Mouse (Mus musculus) c-Kit-positive CD71-positive TER-119-positive erythroid progenitor cells, embryonic 14.5 days (primary cell): ENCODE results near the gene Ccdc57.

Experiments used
- DNase-seq: peaks from one replicate; pipeline ENCODE4 v3.0.0-alpha.2; 2013; ENCODE audit warnings: low spot score

Gene Ccdc57

GRCm38 (mm10) chr11:120951731-120952730 is 19.4 kb upstream of the Ccdc57 start:
- peak; percentile 65 for DNase-seq

GRCm38 (mm10) chr11:120951237-120951636 is 18.6 kb upstream of the Ccdc57 start:
- no peak for DNase-seq

GRCm38 (mm10) chr11:120950281-120951202 is 17.9 kb upstream of the Ccdc57 start:
- DNase-seq: peak; percentile 98

GRCm38 (mm10) chr11:120949863-120950262 is 17.2 kb upstream of the Ccdc57 start:
- DNase-seq: no peak

GRCm38 (mm10) chr11:120948861-120949851 is 16.5 kb upstream of the Ccdc57 start:
- peak; percentile 35 for DNase-seq

GRCm38 (mm10) chr11:120948328-120948727 is 15.7 kb upstream of the Ccdc57 start, which contains the start of gene Slc16a3:
Gene Slc16a3, plus strand, starts transcription at chr11:120948480.
- no peak for DNase-seq

GRCm38 (mm10) chr11:120945926-120946325 is 13.3 kb upstream of the Ccdc57 start:
- no peak for DNase-seq

- no peak for DNase-seq
These were observed 12.6 kb upstream of the Ccdc57 start for GRCm38 (mm10) chr11:120945266-120945665.

- no peak for DNase-seq
These were observed 8.3 kb upstream of the Ccdc57 start for GRCm38 (mm10) chr11:120940959-120941358.

GRCm38 (mm10) chr11:120939712-120940341 is 7.2 kb upstream of the Ccdc57 start:
- DNase-seq: no peak

GRCm38 (mm10) chr11:120938795-120939194 is 6.1 kb upstream of the Ccdc57 start:
- no peak for DNase-seq

- no peak for DNase-seq
These were observed 5.3 kb upstream of the Ccdc57 start for GRCm38 (mm10) chr11:120937976-120938375.

GRCm38 (mm10) chr11:120931479-120931878 is 1.2 kb downstream of the Ccdc57 start:
- DNase-seq: no peak

- no peak for DNase-seq
These were observed 4.2 kb downstream of the Ccdc57 start for GRCm38 (mm10) chr11:120928468-120928867.

- DNase-seq: no peak
These were observed 10.1 kb downstream of the Ccdc57 start for GRCm38 (mm10) chr11:120922528-120922927.

- DNase-seq: no peak
These were observed 14.9 kb downstream of the Ccdc57 start for GRCm38 (mm10) chr11:120917756-120918155.

GRCm38 (mm10) chr11:120916477-120916876 is 16.2 kb downstream of the Ccdc57 start:
- DNase-seq: no peak

- DNase-seq: no peak
These were observed 18.9 kb downstream of the Ccdc57 start for GRCm38 (mm10) chr11:120913796-120914195.

GRCm38 (mm10) chr11:120905430-120905873 is 27.2 kb downstream of the Ccdc57 start:
- peak; percentile 75 for DNase-seq

GRCm38 (mm10) chr11:120904561-120904960 is 28.1 kb downstream of the Ccdc57 start:
- DNase-seq: no peak
